Mouse (Mus musculus) urinary bladder, postnatal 14 days (tissue): ENCODE results near the gene Fgf15.
A peak's percentile ranks its signal among the peaks of the same experiment; 100 is the strongest.
"Not testable (repeated sequence)": the region's sequence is repeated elsewhere in the genome, so short reads cannot be mapped to it uniquely, and the experiment has no call there.

Experiments
- DNase-seq: peaks from one replicate; pipeline ENCODE4 v3.0.0; 2021; ENCODE audit warnings: low spot score

The Fgf15 gene

DNA sequence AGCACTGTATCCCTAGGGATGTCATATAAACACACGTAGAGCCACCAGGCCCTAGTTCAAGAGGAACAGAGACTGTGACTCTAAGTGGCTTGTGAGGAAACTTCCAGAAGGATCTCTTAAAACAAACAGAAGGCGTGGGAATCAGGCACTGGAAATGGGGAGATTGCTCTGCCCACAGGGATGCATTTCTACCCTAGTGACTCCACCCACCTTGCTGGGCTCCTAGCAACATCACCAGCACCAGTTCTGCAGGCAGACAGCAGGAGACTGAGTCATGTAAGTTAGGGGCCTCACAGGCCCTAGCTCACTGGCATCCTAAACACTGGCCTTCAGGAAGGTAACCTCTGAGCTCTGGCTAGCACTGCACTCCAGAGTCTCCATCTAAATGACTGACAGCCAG, 4.5 kb upstream of the Fgf15 start:
- no peak for DNase-seq

DNA sequence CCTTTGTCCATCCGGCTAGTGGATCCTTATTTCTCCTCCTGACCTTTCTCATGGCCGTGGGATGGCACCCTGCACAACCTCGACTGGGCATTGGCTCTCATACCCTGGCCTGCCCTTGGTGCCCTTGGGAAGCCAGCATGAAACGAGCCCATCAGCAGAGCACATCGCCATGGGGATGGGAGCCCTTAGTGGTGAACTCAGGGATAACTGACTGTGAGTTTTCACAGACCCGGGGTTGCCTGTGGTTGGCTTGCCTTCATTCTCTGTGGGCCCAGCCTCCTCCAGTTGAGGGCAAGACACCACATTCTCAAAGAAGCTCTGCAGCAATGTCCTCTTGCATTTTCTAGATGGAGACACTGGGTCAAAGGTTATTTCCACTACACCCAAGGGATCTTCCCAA, 4.0 kb upstream of the Fgf15 start:
- no peak for DNase-seq

DNA sequence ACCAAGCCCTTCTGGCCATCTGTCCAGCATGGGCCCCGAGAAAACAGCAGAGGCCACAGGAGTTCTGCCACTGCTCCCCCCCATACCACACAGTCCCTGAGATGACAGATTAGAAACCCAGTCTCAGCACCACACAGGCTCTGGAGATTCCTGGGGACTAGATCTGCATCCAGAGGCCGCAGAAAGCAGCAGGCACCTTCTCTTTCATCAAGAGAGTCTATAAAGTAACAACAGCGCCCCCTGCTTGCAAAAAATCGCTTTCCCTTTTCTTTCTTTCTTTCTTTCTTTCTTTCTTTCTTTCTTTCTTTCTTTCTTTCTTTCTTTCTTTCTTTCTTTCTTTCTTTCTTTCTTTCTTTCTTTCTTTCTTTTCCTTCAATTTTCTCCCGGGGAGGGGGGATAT, 2.1 kb upstream of the Fgf15 start:
- DNase-seq, result peak; percentile 41

DNA sequence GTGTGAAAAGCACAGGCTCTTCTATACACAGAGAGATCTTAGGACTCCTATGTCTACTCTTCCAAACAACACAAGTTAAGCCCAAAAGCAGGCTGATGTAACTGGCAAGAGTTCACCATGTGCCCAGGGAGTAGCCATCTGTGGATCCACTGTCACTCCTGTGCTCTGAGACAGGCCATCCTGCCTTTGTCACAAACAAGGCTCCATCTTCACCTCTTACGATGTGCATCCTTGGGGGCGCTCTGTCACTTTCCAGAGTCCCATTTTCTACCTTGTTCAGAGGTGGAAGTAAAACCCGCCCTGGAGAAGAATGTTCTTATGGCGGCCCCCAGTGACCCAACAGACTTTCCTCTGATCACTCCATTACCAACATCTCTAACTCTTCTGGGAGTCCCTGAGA, 1.6 kb upstream of the Fgf15 start:
- no peak for DNase-seq

DNA sequence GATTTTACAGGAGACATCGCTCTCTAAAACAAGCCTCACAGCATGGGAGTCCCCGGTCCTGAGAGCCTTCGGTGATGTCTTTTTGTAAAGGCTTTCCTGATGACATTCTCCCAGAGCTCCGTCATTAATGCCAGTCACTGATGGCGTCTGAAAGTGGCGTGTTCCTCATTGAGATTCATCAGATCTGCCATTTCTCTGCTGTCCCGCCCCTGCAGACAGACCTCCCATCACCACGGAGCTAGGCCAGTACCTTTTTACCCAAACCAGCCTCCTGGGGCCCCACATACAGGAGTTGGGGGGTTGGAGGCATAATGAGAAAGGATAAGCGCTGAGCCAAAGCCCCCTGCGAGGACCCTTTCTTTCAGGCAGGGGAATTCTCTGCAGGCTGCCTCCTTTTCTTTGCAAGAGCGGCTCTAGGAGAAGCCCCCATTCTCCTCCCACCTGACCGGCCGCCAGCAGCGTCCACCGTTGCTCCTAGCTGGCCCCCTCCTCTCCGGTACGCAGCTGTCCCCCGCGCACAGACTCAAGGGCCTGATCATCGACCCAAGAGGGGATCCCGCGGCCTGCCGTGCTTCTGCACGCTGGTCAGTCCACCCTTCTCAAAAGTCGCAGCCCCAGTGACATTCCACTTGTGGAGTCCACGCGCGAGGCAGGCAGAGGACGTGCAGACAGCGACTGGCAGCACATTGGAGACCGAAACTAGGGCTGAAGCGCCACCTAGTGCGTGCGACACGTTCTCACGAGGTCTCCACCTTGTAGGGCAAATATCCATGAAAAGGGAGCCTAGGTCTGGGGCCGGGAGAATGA, 823 bp upstream of the Fgf15 start:
- DNase-seq, result peak; percentile 79

DNA sequence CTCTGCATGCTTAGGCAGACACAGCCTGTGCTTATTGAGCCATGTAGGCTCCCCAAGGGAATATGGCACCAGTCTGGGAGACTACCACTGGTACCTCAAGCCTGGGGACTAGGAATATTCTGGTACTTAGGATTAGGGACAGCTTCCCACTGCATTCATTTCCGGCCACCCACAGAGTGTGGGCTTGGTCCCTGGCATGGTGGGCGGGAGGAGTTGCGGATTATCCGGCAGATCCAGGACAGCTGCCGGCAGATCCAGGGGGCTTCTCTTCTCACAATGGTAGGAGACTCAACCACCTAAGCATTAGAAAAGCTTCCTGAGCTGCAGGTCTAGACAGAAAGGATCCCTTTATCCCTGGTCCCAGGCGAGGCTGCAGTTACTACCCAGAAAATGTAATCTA, 2.2 kb downstream of the Fgf15 start:
- DNase-seq, result no peak

DNA sequence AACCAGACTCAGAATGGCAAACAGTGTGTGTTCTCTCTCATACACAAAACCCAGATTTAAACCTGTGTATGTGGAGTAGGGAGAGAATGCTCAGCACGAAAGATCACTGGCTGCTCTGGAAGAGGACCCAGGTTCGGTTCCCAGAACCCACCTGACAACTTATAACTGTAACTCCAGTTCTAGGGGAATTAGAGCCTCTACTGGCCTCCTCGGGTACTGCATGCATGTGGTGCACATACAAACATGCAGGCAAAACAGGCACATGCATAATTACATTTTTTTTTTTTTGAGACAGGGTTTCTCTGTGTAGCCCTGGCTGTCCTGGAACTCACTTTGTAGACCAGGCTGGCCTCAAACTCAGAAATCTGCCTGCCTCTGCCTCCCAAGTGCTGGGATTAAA, 9.2 kb downstream of the Fgf15 start:
- not testable (repeated sequence) for DNase-seq

DNA sequence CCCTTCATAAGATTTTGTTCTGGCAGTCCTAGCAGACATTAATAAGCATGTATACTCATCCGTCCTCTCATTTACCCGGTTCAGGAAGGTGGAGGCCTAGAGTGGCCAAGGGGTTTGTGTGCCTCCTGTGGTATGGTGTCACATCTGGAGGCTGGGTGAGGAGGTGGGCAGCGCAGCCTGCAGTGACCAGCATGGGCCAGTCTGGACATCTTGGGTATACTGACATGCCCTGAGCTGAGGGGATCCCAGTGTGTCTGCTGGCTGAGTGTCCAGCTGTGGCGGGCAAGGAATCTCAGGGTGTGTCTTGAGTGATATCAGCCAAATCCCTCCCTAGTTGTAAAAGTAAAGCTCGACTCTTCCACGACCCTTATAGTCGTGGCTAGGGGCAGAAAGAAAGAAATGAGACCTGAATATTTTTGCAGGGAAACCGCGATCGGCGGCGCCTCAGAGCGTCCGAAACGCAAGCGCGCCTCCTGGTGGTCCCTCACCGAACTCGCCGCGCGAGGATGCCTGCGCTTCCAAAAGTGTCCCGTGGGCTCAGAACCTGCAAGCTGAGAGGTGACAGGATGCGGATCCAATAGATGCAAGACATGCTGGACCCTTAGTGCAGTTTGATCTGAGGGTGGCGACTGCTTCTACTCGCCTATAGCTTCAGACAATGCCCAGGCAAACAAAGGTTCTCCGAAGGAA, 10.5 kb downstream of the Fgf15 start:
- DNase-seq, result peak; percentile 59

DNA sequence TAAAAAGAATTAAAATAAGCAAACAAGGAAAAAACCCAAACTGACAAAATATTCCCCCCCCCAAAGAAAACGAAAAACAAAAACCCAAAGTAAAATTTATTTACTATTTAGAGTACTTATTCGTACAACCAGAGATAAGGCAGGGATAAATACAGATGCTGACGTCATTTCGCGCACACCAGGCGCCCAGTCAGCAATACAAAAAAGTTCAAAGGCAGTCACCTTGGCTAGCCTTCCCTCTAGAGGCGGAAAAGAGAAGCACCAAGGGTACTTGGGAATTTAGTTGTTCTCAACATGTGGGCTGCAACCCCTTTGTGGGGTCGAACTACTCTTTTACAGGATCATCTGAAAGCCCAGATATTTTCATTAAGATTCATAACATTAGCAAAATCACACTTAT, 11.5 kb downstream of the Fgf15 start:
- DNase-seq, result no peak

DNA sequence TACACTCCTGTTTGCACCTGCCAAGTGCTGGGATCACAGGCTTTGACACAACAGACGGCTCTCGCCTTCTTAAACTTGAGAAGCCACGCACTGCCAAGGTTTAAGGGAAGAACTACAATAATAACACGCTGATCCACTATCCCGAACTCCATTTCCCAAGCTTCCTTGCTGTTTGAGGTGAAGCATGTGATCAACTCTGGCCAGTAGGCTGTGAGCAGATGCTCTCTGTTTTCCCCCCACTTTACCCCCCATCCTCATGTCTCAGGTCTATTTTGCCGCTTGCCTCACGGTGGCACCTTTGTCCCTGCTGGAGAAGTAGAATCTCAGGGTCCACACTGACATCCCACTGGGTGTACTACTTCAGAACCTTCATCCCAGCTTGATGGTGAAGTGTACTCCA, 12.4 kb downstream of the Fgf15 start:
- no peak for DNase-seq

DNA sequence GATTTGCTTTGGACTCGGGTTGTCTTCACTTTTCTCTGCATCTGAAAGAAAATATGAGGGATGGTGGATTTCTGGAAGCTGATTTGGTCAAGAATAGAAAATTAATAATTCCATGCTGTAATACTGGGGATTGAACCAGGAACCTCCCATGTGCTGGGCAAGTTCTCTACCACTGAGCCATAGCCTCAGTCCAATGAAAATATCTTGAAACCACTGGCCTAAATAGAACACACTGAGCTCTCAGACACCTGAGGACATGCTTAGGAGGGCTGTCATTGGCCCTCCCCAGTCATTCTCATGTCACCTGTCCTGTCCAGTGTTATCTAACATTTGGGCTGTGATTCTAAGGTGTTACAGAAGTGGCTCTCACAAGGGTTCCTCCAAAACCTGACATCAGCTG, 14.8 kb downstream of the Fgf15 start:
- DNase-seq, result no peak

DNA sequence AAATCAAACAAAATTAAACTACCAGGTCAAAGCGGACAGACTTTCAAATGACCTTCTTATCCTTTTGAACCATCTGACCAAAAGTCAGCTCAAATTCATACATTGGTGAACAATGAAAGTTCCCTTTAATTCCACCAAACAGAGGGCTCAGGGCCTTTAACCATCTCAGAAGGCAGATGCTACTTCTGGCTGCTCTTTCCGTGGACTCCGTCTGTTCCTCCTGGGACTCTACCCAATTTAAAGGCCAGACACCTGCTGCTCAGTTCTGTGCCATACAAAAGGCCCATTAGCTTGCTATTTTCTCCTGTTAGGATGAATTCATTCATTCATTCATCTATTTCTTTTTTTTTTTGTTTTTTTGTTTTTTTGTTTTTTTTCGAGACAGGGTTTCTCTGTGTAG, 16.6 kb downstream of the Fgf15 start:
- DNase-seq, result no peak

DNA sequence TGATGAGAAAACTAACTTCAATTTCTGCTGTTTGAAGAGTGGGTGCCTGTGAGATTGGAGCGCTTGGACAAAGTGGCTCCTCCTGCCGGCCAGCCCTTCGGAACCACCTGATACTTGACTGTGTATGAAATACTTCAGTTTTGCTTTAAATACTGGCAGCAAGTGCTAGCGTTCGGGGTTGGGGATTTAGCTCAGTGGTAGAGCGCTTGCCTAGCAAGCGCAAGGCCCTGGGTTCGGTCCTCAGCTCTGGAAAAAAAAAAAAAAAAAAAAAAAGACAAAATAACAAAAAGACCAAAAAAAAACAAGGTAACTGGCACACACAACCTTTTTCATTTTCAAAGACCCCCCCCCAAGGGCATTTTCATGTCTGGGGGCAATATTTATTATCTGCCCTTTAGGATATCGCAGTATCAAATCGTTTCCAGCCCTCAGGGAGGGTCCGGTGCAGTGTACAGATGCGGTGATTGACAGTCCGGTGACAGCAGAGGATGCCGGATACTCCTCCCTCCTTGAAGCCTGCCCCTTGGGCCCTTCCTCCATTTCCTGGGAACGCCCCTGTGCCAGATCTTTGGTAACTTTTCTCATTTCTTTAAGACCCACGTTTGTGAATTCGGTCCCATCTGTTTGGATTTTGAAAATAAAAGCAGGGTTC, 18.1 kb downstream of the Fgf15 start:
- DNase-seq, result no peak

DNA sequence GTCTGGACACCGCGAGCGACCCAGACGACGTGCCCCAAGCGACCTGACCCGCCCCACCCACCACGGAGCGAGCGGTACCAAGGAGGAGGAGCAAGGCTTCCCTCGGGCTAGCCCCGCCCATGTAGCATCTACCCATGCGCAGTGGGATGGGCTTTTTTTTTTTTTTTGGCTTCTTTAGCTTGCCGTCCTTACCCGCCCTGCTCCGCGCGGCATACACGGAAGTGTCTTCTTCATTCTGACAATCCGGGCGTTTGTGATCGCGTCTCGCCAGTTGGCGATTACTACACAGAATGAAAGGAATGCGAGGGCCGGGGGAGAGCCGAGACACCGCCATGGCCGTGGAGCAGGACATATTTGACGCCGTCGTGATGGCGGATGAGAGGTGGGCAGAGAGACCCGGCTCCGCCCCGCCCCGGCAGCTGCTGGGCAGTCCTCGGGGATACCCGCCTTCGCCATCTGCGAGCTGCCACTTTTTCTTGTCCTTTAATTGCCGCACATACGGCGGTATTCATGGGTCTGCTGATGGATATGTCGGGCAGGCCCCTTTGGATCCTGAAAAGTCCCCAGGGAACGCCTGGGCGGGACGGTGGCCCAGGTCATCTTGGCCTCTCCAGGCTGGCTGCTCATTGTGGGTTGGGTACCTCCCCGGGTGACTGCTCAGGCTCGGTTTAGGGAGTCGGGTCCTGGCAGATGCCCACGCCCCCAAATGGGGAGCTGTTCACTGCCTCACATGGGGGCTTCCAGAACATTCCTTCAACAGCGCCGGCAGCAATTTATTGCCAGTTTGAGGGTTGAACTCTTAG, 18.8 kb downstream of the Fgf15 start, which contains the start of gene LTO1:
TSS of gene LTO1 (plus strand) at position 153 of the 803 bp plus-strand sequence.
- DNase-seq, result peak; percentile 90

DNA sequence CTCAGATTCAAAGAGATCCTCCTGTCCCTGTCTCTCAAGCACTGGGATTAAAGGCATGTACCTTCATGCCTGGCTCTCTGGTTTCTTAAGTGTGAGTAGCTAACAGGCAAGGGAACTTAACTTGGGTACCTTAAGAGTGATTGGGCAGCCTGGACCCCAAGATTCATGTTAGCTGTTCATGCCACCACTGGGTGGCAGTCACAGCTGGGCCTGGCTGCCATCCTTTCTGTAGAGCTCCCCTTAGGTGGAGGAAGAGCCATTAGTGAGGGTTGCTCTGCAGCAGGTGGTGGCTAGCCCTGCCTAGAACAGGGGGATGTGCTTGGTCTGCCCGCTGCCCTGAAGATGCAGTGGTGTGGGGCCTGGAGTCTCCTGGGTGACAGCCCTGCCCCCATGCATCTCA, 22.5 kb downstream of the Fgf15 start:
- no peak for DNase-seq

DNA sequence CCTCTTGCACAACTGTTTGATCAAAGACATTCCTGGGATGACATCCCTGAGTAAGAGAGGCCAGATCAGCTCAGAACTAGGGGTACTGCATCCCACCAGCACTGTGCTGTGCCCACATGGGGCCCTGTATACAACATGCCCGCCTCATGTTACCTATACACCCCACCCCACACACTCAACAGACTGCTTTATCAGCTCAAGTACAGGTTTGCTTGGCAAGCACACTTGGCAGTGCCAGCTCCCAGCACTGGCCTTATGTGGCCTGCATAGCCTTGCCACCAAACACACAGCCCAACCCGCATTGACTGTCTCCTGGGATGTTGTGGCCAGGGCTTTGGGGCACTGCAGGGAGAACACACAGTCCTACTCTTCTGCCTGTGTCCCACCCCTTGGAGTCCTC, 31.3 kb downstream of the Fgf15 start:
- no peak for DNase-seq

DNA sequence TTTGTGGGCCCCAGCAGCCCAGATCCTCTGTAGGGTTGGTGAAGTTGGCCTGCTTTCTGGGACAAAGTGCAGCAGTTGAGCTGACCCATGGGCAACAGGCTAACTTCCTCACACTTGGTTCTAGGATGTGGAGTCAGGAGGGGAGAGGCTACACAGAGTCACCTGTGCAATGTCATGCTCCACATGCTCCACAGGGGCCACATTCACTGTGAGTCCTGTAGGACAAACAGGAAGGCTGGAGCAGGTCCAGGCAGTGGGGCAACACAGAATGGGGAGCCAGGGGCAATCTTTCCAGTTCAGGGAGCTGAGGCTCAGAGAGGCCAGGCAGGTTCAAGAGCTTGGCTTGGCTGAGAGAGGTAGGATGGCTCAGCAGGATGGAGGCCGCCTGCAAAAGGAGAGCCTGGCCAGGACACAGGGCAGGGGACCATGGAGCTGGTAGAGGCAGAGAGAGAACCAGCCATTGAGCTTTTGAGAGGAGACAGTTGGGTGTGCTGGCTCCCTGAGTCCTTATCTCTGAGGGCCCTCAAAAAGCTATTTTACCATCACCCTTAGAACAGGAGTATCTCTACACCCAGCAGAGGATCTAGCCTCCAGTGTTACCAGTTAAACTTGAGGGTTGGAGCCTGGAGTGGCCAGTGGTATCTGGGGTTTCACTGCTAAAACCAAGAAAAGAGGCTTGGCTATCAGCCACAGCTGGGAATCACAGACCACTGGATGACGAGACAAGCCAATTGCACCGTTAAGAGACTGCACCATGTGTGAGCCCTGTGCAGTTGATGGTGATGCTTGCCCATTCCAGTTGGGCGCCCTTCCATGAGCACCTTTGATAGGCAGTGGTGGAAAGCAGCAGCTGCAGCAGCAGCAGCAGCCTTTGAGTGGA, 31.9 kb downstream of the Fgf15 start:
- no peak for DNase-seq

DNA sequence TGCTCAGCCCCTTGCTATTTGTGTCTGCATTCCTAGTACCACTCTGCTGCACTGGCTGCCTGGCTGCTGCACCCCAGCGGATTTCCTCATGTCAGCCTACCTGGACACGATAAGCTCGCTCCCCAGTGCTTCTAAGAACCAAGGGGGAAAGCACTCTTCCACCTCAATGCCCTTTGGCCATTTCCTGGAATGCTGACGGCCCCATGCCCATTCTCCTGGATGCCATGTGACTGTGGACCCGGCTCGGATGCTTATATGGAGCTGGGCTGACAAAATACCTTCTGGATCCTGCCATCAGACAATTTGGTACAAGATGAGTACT, 32.5 kb downstream of the Fgf15 start:
- no peak for DNase-seq

DNA sequence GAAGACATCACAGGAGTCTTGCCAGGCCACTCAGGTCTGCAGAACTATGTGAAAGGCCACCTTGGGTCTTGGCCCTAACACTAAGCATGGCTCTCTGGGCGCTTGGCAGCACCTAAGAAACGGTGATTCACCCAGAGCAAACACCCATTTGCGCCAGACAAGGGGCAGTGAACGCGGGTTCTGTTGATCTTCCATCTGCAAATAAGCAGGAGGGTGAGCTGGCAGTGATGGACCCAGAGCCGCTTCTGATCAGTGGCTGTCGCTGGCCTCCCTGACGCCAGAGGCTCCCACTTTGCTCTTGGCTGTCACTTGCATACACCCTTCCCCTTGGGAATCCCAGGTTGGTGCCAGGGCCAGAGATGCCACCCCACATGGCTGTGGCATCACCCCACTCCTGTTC, 33.2 kb downstream of the Fgf15 start:
- peak; percentile 36 for DNase-seq

DNA sequence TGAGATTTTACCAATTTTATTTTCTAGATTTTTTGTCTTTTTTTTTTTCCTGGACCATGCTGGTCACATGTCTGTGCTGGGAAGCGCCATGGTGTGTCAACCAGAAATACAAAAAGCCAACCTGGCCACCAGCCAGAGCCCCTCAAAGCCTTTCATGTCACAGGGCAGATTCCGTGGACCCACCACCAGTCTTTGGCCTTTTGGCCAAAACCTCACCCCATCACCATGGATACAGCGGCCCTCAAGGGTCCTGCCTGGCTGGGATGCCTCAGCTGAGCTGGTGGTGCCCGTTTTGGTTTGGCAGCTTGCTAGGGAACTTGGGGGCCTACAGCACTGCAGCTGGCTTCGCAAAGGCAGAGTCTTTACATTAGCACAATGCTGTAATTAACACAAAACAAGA, 33.6 kb downstream of the Fgf15 start:
- DNase-seq, result no peak

DNA sequence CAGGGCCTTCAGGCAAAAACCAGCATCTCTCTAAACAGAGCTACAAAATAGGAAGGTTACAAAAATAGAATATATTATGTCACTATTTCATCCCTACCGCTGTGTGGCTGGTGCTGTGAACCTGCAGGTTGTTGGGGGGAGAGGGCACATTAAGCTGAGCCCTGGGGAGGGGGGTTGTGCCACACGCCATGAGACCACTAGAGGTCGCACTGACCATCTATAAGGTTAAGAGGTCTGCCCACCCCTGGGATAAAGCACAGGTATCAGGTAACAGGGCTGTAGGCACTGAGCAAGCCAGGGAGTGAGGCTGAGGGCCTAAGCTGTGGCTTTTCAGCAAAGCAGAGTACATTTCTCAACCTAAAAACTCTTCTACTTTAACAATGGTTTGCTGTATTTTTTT, 35.4 kb downstream of the Fgf15 start:
- no peak for DNase-seq
